Mouse (Mus musculus) bone marrow macrophage, adult 2 months (primary cell): ENCODE measurements around the gene Mindy4.

Experiments
- CTCF ChIP-seq: IDR thresholded peaks from 2 replicates; pipeline ENCODE4 v1.5.1; 2012; ENCODE audit warnings: low read depth, mild to moderate bottlenecking, low read length, moderate library complexity
- POLR2A ChIP-seq: IDR thresholded peaks from 2 replicates; pipeline ENCODE4 v1.6.1; 2012; ENCODE audit warnings: mild to moderate bottlenecking, low read depth, low read length, borderline replicate concordance

DNA sequence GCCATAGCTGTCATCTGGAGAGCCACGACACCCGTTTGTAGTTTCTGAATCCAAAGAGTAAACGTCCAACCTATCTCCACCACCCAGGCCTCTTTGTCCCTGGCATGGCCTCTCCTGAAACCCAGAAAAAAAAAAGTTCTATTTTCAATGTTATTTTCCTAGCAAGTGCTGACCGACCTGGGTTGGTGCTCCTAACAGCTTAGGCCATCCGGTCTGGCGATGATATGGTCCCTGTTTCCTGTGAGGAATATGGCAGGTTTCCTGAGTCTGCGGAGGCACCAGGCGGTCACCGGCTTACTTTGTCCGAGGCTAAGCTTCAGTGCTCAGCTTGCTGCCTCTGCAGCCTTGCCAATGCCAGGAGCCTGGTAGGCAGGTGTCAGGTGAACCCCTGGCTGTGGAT lies 71.8 kb downstream of the Mindy4 start:
- TF ChIP-seq CTCF: no peak
- TF ChIP-seq POLR2A: no peak
